Comparison of ENCODE assay signal across 19 mouse cellular contexts in the genomic region with DNA sequence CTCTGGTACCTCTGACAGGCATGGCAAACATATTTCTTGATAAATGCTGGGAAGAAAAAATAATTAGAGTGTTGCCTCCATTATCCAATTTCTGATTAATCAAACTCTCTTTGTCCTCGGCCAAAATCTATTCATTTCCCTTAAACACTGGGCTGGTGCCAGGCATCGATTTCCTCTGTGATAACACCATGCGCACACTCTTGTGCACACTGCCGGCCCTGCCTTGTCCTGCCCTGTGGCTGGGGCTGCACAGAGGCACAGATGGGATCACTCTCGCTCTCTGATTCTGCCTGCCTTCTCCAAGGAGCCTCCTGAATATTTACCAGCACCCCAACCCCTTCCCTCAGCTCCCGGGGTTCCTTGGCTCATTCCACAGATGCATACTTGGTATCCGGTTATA. TPM values are rescaled to one million over a fixed set of nuclear protein-coding genes. Genes with fewer than 3 reads are reported as not detected.
DNase-seq lines count a peak whose midpoint lies in the region; ATAC-seq and TF ChIP-seq lines count a peak whose summit lies in the region.
"Had no signal": no experiment of that assay in that cellular context is flagged by ENCODE, and none has a peak within 500 bp of the region (broad histone marks: within the 10 kb centered on the region; RNA-seq: fewer than 3 reads in every experiment).

No protein-coding gene starts in this region.

- H3K4me1 ChIP-seq in forebrain, embryonic 13.5 days: 0 out of 2 replicates have a peak, but pooled peaks cover 5% of the 10 kb centered on the region
- peaks cover 4% of the 10 kb centered on the region; the same call in 1 of the 2 replicates for H3K4me1 ChIP-seq in forebrain, embryonic 12.5 days
- no peaks in the 10 kb centered on the region for H3K4me1 ChIP-seq in lung, embryonic 14.5 days (ENCODE audit: insufficient read depth)
- H3K4me1 ChIP-seq in lung, adult 2 months (ENCODE audit: control insufficient read depth, insufficient read depth, low read length): no peaks in the 10 kb centered on the region
- H3K4me1 ChIP-seq in intestine, postnatal 0 days (replicated peaks; ENCODE audit: control insufficient read depth, insufficient read depth, low read length): no peaks in the 10 kb centered on the region
- H3K4me1 ChIP-seq: forebrain, embryonic 15.5 days had no signal

- TF ChIP-seq CTCF in lung, embryonic 14.5 days (IDR thresholded peaks at IDR 0.05; ENCODE audit: low read depth): no peak
- TF ChIP-seq CTCF in lung, adult 2 months (IDR thresholded peaks at IDR 0.05; ENCODE audit: insufficient read depth, low read length): no peak
- no peak for TF ChIP-seq CTCF in intestine, postnatal 0 days (IDR thresholded peaks at IDR 0.05; ENCODE audit: low read depth)

- H3K27me3 ChIP-seq in forebrain, embryonic 13.5 days: no peaks in the 10 kb centered on the region
- H3K27me3 ChIP-seq in forebrain, embryonic 12.5 days: no peaks in the 10 kb centered on the region
- H3K27me3 ChIP-seq in lung, embryonic 14.5 days (ENCODE audit: insufficient read depth, low read length): no peaks in the 10 kb centered on the region
- no peaks in the 10 kb centered on the region for H3K27me3 ChIP-seq in intestine, postnatal 0 days (replicated peaks; ENCODE audit: control insufficient read depth, insufficient read depth, low read length)
- H3K27me3 ChIP-seq: forebrain, embryonic 15.5 days; Patski had no signal

- no peak for DNase-seq in lung, embryonic 14.5 days
- no peak for DNase-seq in lung, adult 2 months
- peak; percentile 55 for DNase-seq in MN1 (ENCODE audit: low spot score)
- DNase-seq: adrenal gland, adult 8-10 months; cerebellum, adult 11-12 months; cerebellum, adult 2 months; cerebellum, adult 9-10 months; cerebellum, postnatal 10 days; cerebellum, postnatal 25 days; forebrain, postnatal 0 days had no signal

- no peak overlapping the region for H3K27ac ChIP-seq in forebrain, embryonic 13.5 days
- no peak overlapping the region for H3K27ac ChIP-seq in forebrain, embryonic 12.5 days
- H3K27ac ChIP-seq in lung, embryonic 14.5 days (ENCODE audit: low read depth): no peak overlapping the region
- no peak overlapping the region for H3K27ac ChIP-seq in intestine, postnatal 0 days (ENCODE audit: low read depth, low read length)
- H3K27ac ChIP-seq: forebrain, embryonic 15.5 days had no signal

- 0 out of 2 replicates have a peak, but pooled peaks have one; percentile 22 for ATAC-seq in forebrain, embryonic 13.5 days
- no peak for ATAC-seq in forebrain, embryonic 12.5 days (ENCODE audit: low FRiP score)
- 0 out of 2 replicates have a peak, but pooled peaks have one; percentile 52 for ATAC-seq in lung, embryonic 14.5 days (ENCODE audit: insufficient read depth)
- no peak for ATAC-seq in intestine, postnatal 0 days
- ATAC-seq: activated CD4-positive, CD25-positive, alpha-beta regulatory T cell, adult 4 months; forebrain, embryonic 15.5 days; forebrain, postnatal 0 days; Patski had no signal

- no peak overlapping the region for H3K4me3 ChIP-seq in forebrain, embryonic 13.5 days
- no peak overlapping the region for H3K4me3 ChIP-seq in forebrain, embryonic 12.5 days (replicated peaks)
- no peak overlapping the region for H3K4me3 ChIP-seq in lung, embryonic 14.5 days (ENCODE audit: low read depth, low read length)
- H3K4me3 ChIP-seq in lung, adult 2 months (replicated peaks; ENCODE audit: extremely low read depth, low read depth, low read length): no peak overlapping the region
- H3K4me3 ChIP-seq in intestine, postnatal 0 days (ENCODE audit: low read depth, low read length): no peak overlapping the region
- H3K4me3 ChIP-seq: forebrain, embryonic 15.5 days had no signal

- TF ChIP-seq POLR2A in lung, adult 2 months (IDR thresholded peaks at IDR 0.05; ENCODE audit: borderline replicate concordance, extremely low read depth, low read depth, low read length): no peak

- no peak overlapping the region for H3K4me2 ChIP-seq in forebrain, embryonic 13.5 days
- no peak overlapping the region for H3K4me2 ChIP-seq in forebrain, embryonic 12.5 days
- H3K4me2 ChIP-seq in lung, embryonic 14.5 days: no peak overlapping the region
- no peak overlapping the region for H3K4me2 ChIP-seq in intestine, postnatal 0 days (replicated peaks; ENCODE audit: low read depth)
- H3K4me2 ChIP-seq: forebrain, embryonic 15.5 days had no signal

- H3K36me3 ChIP-seq in forebrain, embryonic 13.5 days (ENCODE audit: poor library complexity, severe bottlenecking): 0 out of 2 replicates have a peak, but pooled peaks cover 3% of the 10 kb centered on the region
- 0 out of 2 replicates have a peak, but pooled peaks cover 6% of the 10 kb centered on the region for H3K36me3 ChIP-seq in forebrain, embryonic 12.5 days (replicated peaks)
- no peaks in the 10 kb centered on the region for H3K36me3 ChIP-seq in lung, embryonic 14.5 days (ENCODE audit: insufficient read depth)
- H3K36me3 ChIP-seq in intestine, postnatal 0 days (ENCODE audit: control insufficient read depth, insufficient read depth): no peaks in the 10 kb centered on the region
- H3K36me3 ChIP-seq: forebrain, embryonic 15.5 days had no signal

- no peak overlapping the region for H3K9ac ChIP-seq in forebrain, embryonic 13.5 days
- H3K9ac ChIP-seq in forebrain, embryonic 12.5 days: no peak overlapping the region
- H3K9ac ChIP-seq in lung, embryonic 14.5 days: no peak overlapping the region
- no peak overlapping the region for H3K9ac ChIP-seq in intestine, postnatal 0 days (ENCODE audit: low read depth, low read length)
- H3K9ac ChIP-seq: forebrain, embryonic 15.5 days; forebrain, postnatal 0 days had no signal

- 76% methylated on average over 7 of the region's 7 CpGs for WGBS in forebrain, embryonic 13.5 days
- WGBS in forebrain, embryonic 12.5 days: 80% methylated on average over 7 of the region's 7 CpGs
- 45% methylated on average over 7 of the region's 7 CpGs for WGBS in lung, embryonic 14.5 days
- 46% methylated on average over 7 of the region's 7 CpGs for WGBS in lung, adult 2 months
- 74% methylated on average over 7 of the region's 7 CpGs for WGBS in intestine, postnatal 0 days

- H3K9me3 ChIP-seq in forebrain, embryonic 13.5 days (replicated peaks): no peaks in the 10 kb centered on the region
- no peaks in the 10 kb centered on the region for H3K9me3 ChIP-seq in forebrain, embryonic 12.5 days
- H3K9me3 ChIP-seq in lung, embryonic 14.5 days (ENCODE audit: low read depth, low read length): no peaks in the 10 kb centered on the region
- H3K9me3 ChIP-seq in intestine, postnatal 0 days (ENCODE audit: control insufficient read depth): no peaks in the 10 kb centered on the region
- H3K9me3 ChIP-seq: forebrain, embryonic 15.5 days had no signal

RNA-seq across cellular contexts. Expression of a gene that starts 8.6 kb away (rescaled TPM):
- polyA plus RNA-seq in forebrain, embryonic 13.5 days (2015; fragmentation: Nextera tagmentation; extraction: Ambion mirVana): 18.3 and 20.9 TPM in 2 replicates
- polyA plus RNA-seq in forebrain, embryonic 12.5 days (2016; fragmentation: Nextera tagmentation; extraction: Ambion mirVana): 14.0 and 18.5 TPM in 2 replicates
- polyA plus RNA-seq in lung, embryonic 14.5 days (2014; fragmentation: Nextera tagmentation; extraction: Ambion mirVana): 2.9 and 3.2 TPM in 2 replicates
- polyA plus RNA-seq in lung, adult 2 months (2012; rRNA removed): 3.0 and 4.6 TPM in 2 replicates
- polyA plus RNA-seq in intestine, postnatal 0 days (2015; fragmentation: Nextera tagmentation; extraction: Ambion mirVana): 1.7 and 2.4 TPM in 2 replicates
- polyA plus RNA-seq: activated CD4-positive, CD25-positive, alpha-beta regulatory T cell, adult 4 months had no signal

RNA-seq across cellular contexts. Expression of a gene that starts 56.8 kb away (rescaled TPM):
- polyA plus RNA-seq in forebrain, embryonic 13.5 days (2015; fragmentation: Nextera tagmentation; extraction: Ambion mirVana): 0.31 and 0.67 TPM in 2 replicates
- polyA plus RNA-seq in forebrain, embryonic 12.5 days (2016; fragmentation: Nextera tagmentation; extraction: Ambion mirVana): 0.72 TPM in 1 of 2 replicates, not detected in the other
- polyA plus RNA-seq in lung, embryonic 14.5 days (2014; fragmentation: Nextera tagmentation; extraction: Ambion mirVana): not detected in 2 replicates
- 3.3 and 6.1 TPM in 2 replicates for polyA plus RNA-seq in lung, adult 2 months (2012; rRNA removed)
- not detected in 2 replicates for polyA plus RNA-seq in intestine, postnatal 0 days (2015; fragmentation: Nextera tagmentation; extraction: Ambion mirVana)
- polyA plus RNA-seq: activated CD4-positive, CD25-positive, alpha-beta regulatory T cell, adult 4 months; C2C12; embryonic facial prominence, embryonic 11.5 days; forebrain, embryonic 11.5 days; Patski had no signal

Comparison
In these comparisons a context has a peak if more than half of its experiments do, and no peak if none do; other contexts are left out.
1. ATAC-seq: peak in forebrain, embryonic 13.5 days (single experiment) and lung, embryonic 14.5 days (single experiment); none in forebrain, embryonic 12.5 days (single experiment) and intestine, postnatal 0 days (single experiment).